Mouse (Mus musculus): ENCODE measurements around the gene Ulk4. TPM values are rescaled to one million over a fixed set of nuclear protein-coding genes. Genes with fewer than 3 reads are reported as not detected.
"Not testable (repeated sequence)": the region's sequence is repeated elsewhere in the genome, so short reads cannot be mapped to it uniquely, and the experiment has no call there.

The Ulk4 gene
- polyA plus RNA-seq, 1 experiment from 2014 or later = 161 TPM

- Histone ChIP-seq H3K36me3 (ENCODE audit: control insufficient read depth, insufficient read depth, low read length) (no peaks in the 10 kb centered on the region), H3K9ac (ENCODE audit: low read depth, low read length) (no peak overlapping the region), H3K4me2 (replicated peaks; ENCODE audit: low read depth, low read length) (no peak overlapping the region), H3K27ac (ENCODE audit: low read depth, low read length) (no peak overlapping the region), H3K27me3 (ENCODE audit: control insufficient read depth, insufficient read depth, low read length) (no peaks in the 10 kb centered on the region), H3K9me3 (ENCODE audit: control insufficient read depth, low read length) (no peaks in the 10 kb centered on the region), H3K4me3 (ENCODE audit: low read depth, low read length) (no peak overlapping the region), H3K4me1 (replicated peaks; ENCODE audit: control insufficient read depth, insufficient read depth, low read length) (no peaks in the 10 kb centered on the region)
- ATAC-seq (ENCODE audit: low FRiP score) (no peak), DNase-seq (ENCODE audit: low spot score) (no peak)
- WGBS = 87% methylated on average over 11 of the region's 11 CpGs
Observed at GRCm38 (mm10) chr9:121250854-121251253, 26.1 kb downstream of the Ulk4 start.

GRCm38 (mm10) chr9:121249805-121250204 lies 27.2 kb downstream of the Ulk4 start:
- no peak for DNase-seq (ENCODE audit: low spot score)
- 53% methylated on average over 14 of the region's 14 CpGs for WGBS
- Histone ChIP-seq H3K36me3 (ENCODE audit: control insufficient read depth, insufficient read depth, low read length) (no peaks in the 10 kb centered on the region), H3K9me3 (ENCODE audit: control insufficient read depth, low read length) (no peaks in the 10 kb centered on the region), H3K4me2 (replicated peaks; ENCODE audit: low read depth, low read length) (no peak overlapping the region), H3K27me3 (ENCODE audit: control insufficient read depth, insufficient read depth, low read length) (no peaks in the 10 kb centered on the region), H3K9ac (ENCODE audit: low read depth, low read length) (no peak overlapping the region), H3K4me1 (replicated peaks; ENCODE audit: control insufficient read depth, insufficient read depth, low read length) (no peaks in the 10 kb centered on the region), H3K27ac (ENCODE audit: low read depth, low read length) (no peak overlapping the region), H3K4me3 (ENCODE audit: low read depth, low read length) (no peak overlapping the region)
- ATAC-seq (ENCODE audit: low FRiP score) = no peak

- Histone ChIP-seq H3K9me3 (ENCODE audit: control insufficient read depth, low read length) (no peaks in the 10 kb centered on the region), H3K36me3 (ENCODE audit: control insufficient read depth, insufficient read depth, low read length) (no peaks in the 10 kb centered on the region), H3K27ac (ENCODE audit: low read depth, low read length) (no peak overlapping the region), H3K4me1 (replicated peaks; ENCODE audit: control insufficient read depth, insufficient read depth, low read length) (no peaks in the 10 kb centered on the region), H3K9ac (ENCODE audit: low read depth, low read length) (no peak overlapping the region), H3K4me2 (replicated peaks; ENCODE audit: low read depth, low read length) (no peak overlapping the region), H3K27me3 (ENCODE audit: control insufficient read depth, insufficient read depth, low read length) (no peaks in the 10 kb centered on the region), H3K4me3 (ENCODE audit: low read depth, low read length) (no peak overlapping the region)
- ATAC-seq (ENCODE audit: low FRiP score) = no peak
- 65% methylated on average over 12 of the region's 12 CpGs for WGBS
- peak; percentile 89 for DNase-seq (ENCODE audit: low spot score)
Observed at GRCm38 (mm10) chr9:121247956-121248775, 28.8 kb downstream of the Ulk4 start.

GRCm38 (mm10) chr9:121247047-121247446 lies 29.9 kb downstream of the Ulk4 start:
- Histone ChIP-seq H3K4me1 (replicated peaks; ENCODE audit: control insufficient read depth, insufficient read depth, low read length) (no peaks in the 10 kb centered on the region), H3K9me3 (ENCODE audit: control insufficient read depth, low read length) (no peaks in the 10 kb centered on the region), H3K9ac (ENCODE audit: low read depth, low read length) (no peak overlapping the region), H3K36me3 (ENCODE audit: control insufficient read depth, insufficient read depth, low read length) (no peaks in the 10 kb centered on the region), H3K27ac (ENCODE audit: low read depth, low read length) (no peak overlapping the region), H3K4me2 (replicated peaks; ENCODE audit: low read depth, low read length) (no peak overlapping the region), H3K27me3 (ENCODE audit: control insufficient read depth, insufficient read depth, low read length) (no peaks in the 10 kb centered on the region), H3K4me3 (ENCODE audit: low read depth, low read length) (no peak overlapping the region)
- 86% methylated on average over 6 of the region's 6 CpGs for WGBS
- ATAC-seq (ENCODE audit: low FRiP score) (no peak), DNase-seq (ENCODE audit: low spot score) (no peak)

- no peaks in the 10 kb centered on the region for H3K27me3 ChIP-seq (ENCODE audit: control insufficient read depth, insufficient read depth, low read length)
- H3K4me3 ChIP-seq (ENCODE audit: low read depth, low read length) = no peak overlapping the region
- H3K4me2 ChIP-seq (replicated peaks; ENCODE audit: low read depth, low read length) = no peak overlapping the region
- no peaks in the 10 kb centered on the region for H3K36me3 ChIP-seq (ENCODE audit: control insufficient read depth, insufficient read depth, low read length)
- no peak overlapping the region for H3K27ac ChIP-seq (ENCODE audit: low read depth, low read length)
- H3K9ac ChIP-seq (ENCODE audit: low read depth, low read length) = no peak overlapping the region
- no peaks in the 10 kb centered on the region for H3K4me1 ChIP-seq (replicated peaks; ENCODE audit: control insufficient read depth, insufficient read depth, low read length)
- no peak for ATAC-seq (ENCODE audit: low FRiP score)
- DNase-seq (ENCODE audit: low spot score) = no peak
- 95% methylated on average over 6 of the region's 6 CpGs for WGBS
- H3K9me3 ChIP-seq (ENCODE audit: control insufficient read depth, low read length) = no peaks in the 10 kb centered on the region
Observed at GRCm38 (mm10) chr9:121242331-121242730, 34.7 kb downstream of the Ulk4 start.

- Histone ChIP-seq H3K9ac (ENCODE audit: low read depth, low read length) (no peak overlapping the region), H3K36me3 (ENCODE audit: control insufficient read depth, insufficient read depth, low read length) (no peaks in the 10 kb centered on the region), H3K4me3 (ENCODE audit: low read depth, low read length) (no peak overlapping the region), H3K4me2 (replicated peaks; ENCODE audit: low read depth, low read length) (no peak overlapping the region), H3K27ac (ENCODE audit: low read depth, low read length) (no peak overlapping the region), H3K27me3 (ENCODE audit: control insufficient read depth, insufficient read depth, low read length) (no peaks in the 10 kb centered on the region), H3K9me3 (ENCODE audit: control insufficient read depth, low read length) (no peaks in the 10 kb centered on the region), H3K4me1 (replicated peaks; ENCODE audit: control insufficient read depth, insufficient read depth, low read length) (no peaks in the 10 kb centered on the region)
- 37% methylated on average over 5 of the region's 5 CpGs for WGBS
- DNase-seq (ENCODE audit: low spot score) = peak; percentile 29
- ATAC-seq (ENCODE audit: low FRiP score) = no peak
Observed at GRCm38 (mm10) chr9:121241806-121242205, 35.2 kb downstream of the Ulk4 start.

- ATAC-seq (ENCODE audit: low FRiP score) (no peak), DNase-seq (ENCODE audit: low spot score) (no peak)
- no peaks in the 10 kb centered on the region for H3K27me3 ChIP-seq (ENCODE audit: control insufficient read depth, insufficient read depth, low read length)
- 83% methylated on average over 8 of the region's 8 CpGs for WGBS
- H3K4me1 ChIP-seq (replicated peaks; ENCODE audit: control insufficient read depth, insufficient read depth, low read length) = no peaks in the 10 kb centered on the region
- no peak overlapping the region for H3K27ac ChIP-seq (ENCODE audit: low read depth, low read length)
- H3K9me3 ChIP-seq (ENCODE audit: control insufficient read depth, low read length) = no peaks in the 10 kb centered on the region
- H3K4me3 ChIP-seq (ENCODE audit: low read depth, low read length) = no peak overlapping the region
- H3K9ac ChIP-seq (ENCODE audit: low read depth, low read length) = no peak overlapping the region
- no peak overlapping the region for H3K4me2 ChIP-seq (replicated peaks; ENCODE audit: low read depth, low read length)
- no peaks in the 10 kb centered on the region for H3K36me3 ChIP-seq (ENCODE audit: control insufficient read depth, insufficient read depth, low read length)
Observed at GRCm38 (mm10) chr9:121241366-121241765, 35.6 kb downstream of the Ulk4 start.

- H3K4me2 ChIP-seq (replicated peaks; ENCODE audit: low read depth, low read length); H3K36me3 ChIP-seq (ENCODE audit: control insufficient read depth, insufficient read depth, low read length); H3K9ac ChIP-seq (ENCODE audit: low read depth, low read length); ATAC-seq (ENCODE audit: low FRiP score); H3K4me1 ChIP-seq (replicated peaks; ENCODE audit: control insufficient read depth, insufficient read depth, low read length); H3K27me3 ChIP-seq (ENCODE audit: control insufficient read depth, insufficient read depth, low read length); H3K27ac ChIP-seq (ENCODE audit: low read depth, low read length); H3K4me3 ChIP-seq (ENCODE audit: low read depth, low read length); H3K9me3 ChIP-seq (ENCODE audit: control insufficient read depth, low read length): not testable (repeated sequence)
- DNase-seq (ENCODE audit: low spot score) = peak; percentile 76
- 41% methylated on average over 4 of the region's 5 CpGs for WGBS
Observed at GRCm38 (mm10) chr9:121240242-121240641, 36.8 kb downstream of the Ulk4 start.

GRCm38 (mm10) chr9:121239571-121239970 lies 37.4 kb downstream of the Ulk4 start:
- no peak overlapping the region for H3K9ac ChIP-seq (ENCODE audit: low read depth, low read length)
- 84% methylated on average over 6 of the region's 6 CpGs for WGBS
- no peak overlapping the region for H3K4me3 ChIP-seq (ENCODE audit: low read depth, low read length)
- ATAC-seq (ENCODE audit: low FRiP score) (no peak), DNase-seq (ENCODE audit: low spot score) (no peak)
- H3K27me3 ChIP-seq (ENCODE audit: control insufficient read depth, insufficient read depth, low read length) = no peaks in the 10 kb centered on the region
- H3K27ac ChIP-seq (ENCODE audit: low read depth, low read length) = no peak overlapping the region
- H3K9me3 ChIP-seq (ENCODE audit: control insufficient read depth, low read length) = no peaks in the 10 kb centered on the region
- no peaks in the 10 kb centered on the region for H3K4me1 ChIP-seq (replicated peaks; ENCODE audit: control insufficient read depth, insufficient read depth, low read length)
- H3K4me2 ChIP-seq (replicated peaks; ENCODE audit: low read depth, low read length) = no peak overlapping the region
- no peaks in the 10 kb centered on the region for H3K36me3 ChIP-seq (ENCODE audit: control insufficient read depth, insufficient read depth, low read length)
